Mouse (Mus musculus): ENCODE data around the gene Fgf4.

- TF ChIP-seq GATA1 (IDR thresholded peaks at IDR 0.05; ENCODE audit: low read length) = no peak
- TF ChIP-seq TAL1 (IDR thresholded peaks at IDR 0.05; ENCODE audit: low read length) = no peak
These were observed 15.5 kb downstream of the Fgf4 start for GRCm38 (mm10) chr7:144862712-144863111.

Data from erythroblast, embryonic 14.5 days (primary cell).